ENCODE assay signal across 29 mouse cellular contexts in genomic region chr17:11070996-11071395, GRCm38 (mm10).
"Had no signal": no experiment of that assay in that cellular context is flagged by ENCODE, and none has a peak within 500 bp of the region (broad histone marks: within the 10 kb centered on the region; RNA-seq: fewer than 3 reads in every experiment).

No protein-coding gene starts in this region.

- H3K9ac ChIP-seq: limb, embryonic 12.5 days; limb, embryonic 13.5 days; limb, embryonic 15.5 days; liver, embryonic 12.5 days; liver, embryonic 13.5 days; liver, embryonic 14.5 days; liver, embryonic 15.5 days; liver, postnatal 0 days; lung, embryonic 14.5 days; lung, embryonic 15.5 days; midbrain, embryonic 12.5 days; midbrain, embryonic 13.5 days; midbrain, embryonic 15.5 days; neural tube, embryonic 12.5 days; neural tube, embryonic 13.5 days had no signal

- H3K27me3 ChIP-seq: limb, embryonic 12.5 days; limb, embryonic 15.5 days; liver, embryonic 13.5 days; lung, embryonic 15.5 days; megakaryocyte, embryonic 14.5 days; midbrain, embryonic 15.5 days; neural tube, embryonic 12.5 days; neural tube, embryonic 13.5 days had no signal

- H3K36me3 ChIP-seq: limb, embryonic 10.5 days; limb, embryonic 12.5 days; limb, embryonic 13.5 days; limb, embryonic 15.5 days; liver, embryonic 12.5 days; liver, embryonic 13.5 days; liver, embryonic 15.5 days; lung, embryonic 15.5 days; midbrain, embryonic 10.5 days; midbrain, embryonic 12.5 days; midbrain, embryonic 13.5 days; midbrain, embryonic 15.5 days; neural tube, embryonic 12.5 days; neural tube, embryonic 13.5 days had no signal

- H3K4me3 ChIP-seq: limb, embryonic 10.5 days; limb, embryonic 12.5 days; limb, embryonic 13.5 days; limb, embryonic 15.5 days; liver, embryonic 12.5 days; liver, embryonic 13.5 days; liver, embryonic 15.5 days; lung, embryonic 15.5 days; megakaryocyte, embryonic 14.5 days; midbrain, embryonic 10.5 days; midbrain, embryonic 12.5 days; midbrain, embryonic 13.5 days; midbrain, embryonic 15.5 days; myocyte; neural tube, embryonic 12.5 days; neural tube, embryonic 13.5 days had no signal

- DNase-seq: left cerebral cortex, postnatal 4 days; liver; liver, embryonic 13.5 days; liver, postnatal 0 days; lung, adult 18-20 months; lung, adult 2 months; lung, embryonic 14.5 days; lung, postnatal 10 days; lung, postnatal 14 days; lung, postnatal 36 days; lung, postnatal 4 days; midbrain, embryonic 14.5 days had no signal

- H3K27ac ChIP-seq: limb, embryonic 10.5 days; limb, embryonic 12.5 days; limb, embryonic 13.5 days; limb, embryonic 15.5 days; liver, embryonic 12.5 days; liver, embryonic 13.5 days; liver, embryonic 14.5 days; liver, embryonic 15.5 days; lung, embryonic 15.5 days; macrophage; midbrain, embryonic 10.5 days; midbrain, embryonic 12.5 days; midbrain, embryonic 13.5 days; midbrain, embryonic 15.5 days; neural tube, embryonic 12.5 days; neural tube, embryonic 13.5 days had no signal

- H3K4me1 ChIP-seq: liver, embryonic 12.5 days; liver, embryonic 13.5 days; liver, embryonic 15.5 days; megakaryocyte, embryonic 14.5 days had no signal
